Mouse (Mus musculus) liver, postnatal 0 days (tissue): ENCODE measurements at regions not wholly inside any gene's neighbourhood (a gene's known extent, or its start where the extent isn't known, plus 50 kb on each side); places are given as distances from the start of the nearest gene placed in this dataset.

ENCODE experiments used
- ATAC-seq: fragments of 200-750 bp; cut with Nextera tagmentation; 2 replicates; pipeline ENCODE4 v1.8.0; 2017; ENCODE audit warnings: mild to moderate bottlenecking, moderate library complexity
- DNase-seq: peaks from one replicate; pipeline ENCODE4 v3.0.0-alpha.2; 2016
- H3K27ac ChIP-seq: fragments of 300-500 bp; sonication (generic); 2 replicates; pipeline ENCODE4 v1.5.1; 2014; ENCODE audit warnings: antibody characterized with exemption, moderate library complexity, mild to moderate bottlenecking, low read depth
- H3K27me3 ChIP-seq: fragments of 300-500 bp; sonication (generic); 2 replicates; pipeline ENCODE4 v1.6.1; 2014; ENCODE audit warnings: low read length, control low read depth, mixed read lengths; ENCODE audit not compliant: insufficient read depth
- H3K36me3 ChIP-seq: fragments of 300-500 bp; sonication (generic); replicated peaks from 2 replicates; pipeline ENCODE4 v1.6.1; 2014; ENCODE audit warnings: mild to moderate bottlenecking, control low read depth, low read length, moderate library complexity, mixed read lengths; ENCODE audit not compliant: insufficient read depth
- H3K4me1 ChIP-seq: fragments of 300-500 bp; sonication (generic); 2 replicates; pipeline ENCODE4 v1.6.1; 2014; ENCODE audit warnings: antibody characterized with exemption, mild to moderate bottlenecking, control low read depth; ENCODE audit not compliant: insufficient read depth
- H3K4me2 ChIP-seq: fragments of 300-500 bp; sonication (generic); 2 replicates; pipeline ENCODE4 v1.6.1; 2014; ENCODE audit warnings: low read depth, mild to moderate bottlenecking, low read length, moderate library complexity, mixed read lengths
- H3K4me3 ChIP-seq: fragments of 300-500 bp; sonication (generic); 2 replicates; pipeline ENCODE4 v1.5.1; 2014; ENCODE audit warnings: low read depth, low read length
- H3K9ac ChIP-seq: fragments of 300-500 bp; sonication (generic); replicated peaks from 2 replicates; pipeline ENCODE4 v1.6.1; 2014; ENCODE audit warnings: mild to moderate bottlenecking, moderate library complexity
- H3K9me3 ChIP-seq: fragments of 300-500 bp; sonication (generic); 2 replicates; pipeline ENCODE4 v1.6.1; 2016; ENCODE audit warnings: mild to moderate bottlenecking, control low read depth, low read length, mixed read lengths
- CTCF ChIP-seq: sonication (generic); IDR thresholded peaks from 2 replicates; pipeline ENCODE4 v1.5.1; 2016; ENCODE audit warnings: antibody characterized with exemption, low read depth
- EP300 ChIP-seq: IDR thresholded peaks from 2 replicates; pipeline ENCODE4 v1.6.1; 2016; ENCODE audit warnings: antibody characterized with exemption, low read depth, mild to moderate bottlenecking
- WGBS: fragments of 180-500 bp; shearing (Covaris S2); extraction: QIAGEN DNeasy Blood & Tissue Kit; methylation state at CpG from one replicate; pipeline ENCODE4 v1.1.7; 2014; ENCODE audit not compliant: insufficient replicate concordance; 5-methylcytosine and 5-hydroxymethylcytosine counted together

GRCm38 (mm10) chr1:143860319-143860718 is 83.2 kb downstream of the Uchl5 start:
- TF ChIP-seq CTCF (no peak), EP300 (no peak)
- WGBS, result 82% methylated on average over 10 of the region's 10 CpGs
- Histone ChIP-seq H3K9ac (no peak overlapping the region), H3K27me3 (no peaks in the 10 kb centered on the region), H3K27ac (no peak overlapping the region), H3K4me1 (no peaks in the 10 kb centered on the region), H3K4me3 (no peak overlapping the region), H3K9me3 (no peaks in the 10 kb centered on the region), H3K36me3 (no peaks in the 10 kb centered on the region), H3K4me2 (no peak overlapping the region)
- ATAC-seq (no peak), DNase-seq (no peak)

- no peak overlapping the region for H3K4me3 ChIP-seq
- no peaks in the 10 kb centered on the region for H3K4me1 ChIP-seq
- DNase-seq (no peak), ATAC-seq (no peak)
- no peak for TF ChIP-seq CTCF
- no peak for TF ChIP-seq EP300
- no peak overlapping the region for H3K27ac ChIP-seq
- H3K36me3 ChIP-seq, result no peaks in the 10 kb centered on the region
- H3K4me2 ChIP-seq, result no peak overlapping the region
- H3K9ac ChIP-seq, result no peak overlapping the region
- no peaks in the 10 kb centered on the region for H3K27me3 ChIP-seq
- H3K9me3 ChIP-seq, result no peaks in the 10 kb centered on the region
These were observed 81.5 kb downstream of the Uchl5 start for GRCm38 (mm10) chr1:143858532-143858931.
